Mouse (Mus musculus) urinary bladder, adult 18-20 months (tissue): ENCODE data around the gene Kntc1.

Experiments used
- DNase-seq, 2 experiments: peaks; one replicate each; pipeline ENCODE4 v3.0.0; 2022; ENCODE audit warnings: low spot score in 2 of 2, mixed read lengths in 2 of 2

Kntc1 gene

DNA sequence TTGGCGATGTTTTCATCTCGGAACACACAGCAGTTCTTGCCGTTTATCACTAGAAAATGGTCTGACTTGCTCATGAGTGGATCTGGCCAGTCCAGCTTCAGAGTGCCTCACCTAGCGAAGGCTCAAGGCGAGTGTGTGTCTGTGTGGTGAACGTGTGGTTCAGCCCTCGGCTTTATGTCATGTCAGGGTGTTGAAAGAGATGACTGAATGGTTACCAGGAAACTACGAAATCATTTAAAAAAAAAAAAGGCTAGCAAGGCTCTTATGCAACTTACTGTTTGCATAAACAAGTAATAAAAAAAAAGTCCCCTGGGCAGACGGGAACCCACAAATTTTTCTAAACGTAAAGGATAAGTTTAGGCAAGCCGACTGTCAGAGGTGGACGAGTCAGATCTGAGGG is 115.8 kb downstream of the Kntc1 start, which contains the start of gene Hcar2:
TSS of gene Hcar2 (minus strand) at position 135 of the 400 bp plus-strand sequence.
- peak in 1 of 2 experiments; percentile 47 for DNase-seq

GRCm38 (mm10) chr5:123866457-123866856 is 116.9 kb downstream of the Kntc1 start:
- no peak for DNase-seq

DNA sequence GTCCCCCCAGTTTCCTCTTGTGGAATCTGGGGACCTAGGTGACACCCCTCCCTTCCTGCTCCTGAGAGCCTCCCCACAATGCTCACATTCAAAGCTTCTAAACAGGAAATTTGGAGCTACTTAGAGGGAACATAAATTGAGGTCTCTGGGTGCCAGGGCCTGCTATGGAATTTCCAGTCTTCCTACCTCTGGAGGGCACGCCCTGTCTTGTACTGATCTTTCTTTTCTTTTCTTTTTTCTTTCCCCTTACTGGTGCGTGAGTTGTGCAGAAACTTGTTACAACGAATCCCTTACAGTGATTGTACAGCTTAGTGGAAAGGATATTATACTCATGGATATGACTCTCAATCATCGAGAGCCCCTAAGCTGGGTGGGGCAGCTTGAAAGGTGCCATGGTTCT is 120.1 kb downstream of the Kntc1 start:
- no peak for DNase-seq
